Mouse (Mus musculus) midbrain, postnatal 0 days (tissue): ENCODE results near the gene Nlrc3. TPM values are rescaled to one million over a fixed set of nuclear protein-coding genes. Genes with fewer than 3 reads are reported as not detected.

Experiments used
- ATAC-seq: fragments of 200-750 bp; cut with Nextera tagmentation; 2 replicates; pipeline ENCODE4 v1.8.0; 2017; ENCODE audit warnings: moderate number of reproducible peaks, mild to moderate bottlenecking, moderate TSS enrichment, moderate library complexity; ENCODE audit not compliant: low FRiP score
- DNase-seq: peaks from one replicate; pipeline ENCODE4 v3.0.0-alpha.2; 2015; ENCODE audit warnings: low spot score
- H3K27ac ChIP-seq: fragments of 300-500 bp; sonication (generic); 2 replicates; pipeline ENCODE4 v1.5.1; 2014; ENCODE audit warnings: low read depth, mild to moderate bottlenecking, low read length, mixed read lengths
- H3K27me3 ChIP-seq: fragments of 300-500 bp; sonication (generic); 2 replicates; pipeline ENCODE4 v1.6.1; 2014; ENCODE audit warnings: low read length, control low read depth, mixed read lengths; ENCODE audit not compliant: insufficient read depth
- H3K36me3 ChIP-seq: fragments of 300-500 bp; sonication (generic); 2 replicates; pipeline ENCODE4 v1.6.1; 2014; ENCODE audit warnings: low read length, control low read depth, mixed read lengths; ENCODE audit not compliant: insufficient read depth
- H3K4me1 ChIP-seq: fragments of 300-500 bp; sonication (generic); 2 replicates; pipeline ENCODE4 v1.6.1; 2014; ENCODE audit warnings: mild to moderate bottlenecking, control low read depth, antibody characterized with exemption, low read length, mixed read lengths; ENCODE audit not compliant: insufficient read depth
- H3K4me2 ChIP-seq: fragments of 300-500 bp; sonication (generic); 2 replicates; pipeline ENCODE4 v1.6.1; 2014; ENCODE audit warnings: low read depth, mild to moderate bottlenecking, low read length, mixed read lengths; ENCODE audit not compliant: poor library complexity, severe bottlenecking
- H3K4me3 ChIP-seq: fragments of 300-500 bp; sonication (generic); 2 replicates; pipeline ENCODE4 v1.5.1; 2014; ENCODE audit warnings: low read depth, mild to moderate bottlenecking, low read length, moderate library complexity
- H3K9ac ChIP-seq: fragments of 300-500 bp; sonication (generic); replicated peaks from 2 replicates; pipeline ENCODE4 v1.6.1; 2014; ENCODE audit warnings: mild to moderate bottlenecking, low read length, moderate library complexity, mixed read lengths; ENCODE audit not compliant: poor library complexity, severe bottlenecking
- H3K9me3 ChIP-seq: fragments of 300-500 bp; sonication (generic); 2 replicates; pipeline ENCODE4 v1.6.1; 2016; ENCODE audit warnings: low read length, control low read depth
- CTCF ChIP-seq: IDR thresholded peaks from 2 replicates; pipeline ENCODE4 v1.5.1; 2016; ENCODE audit warnings: antibody characterized with exemption, mild to moderate bottlenecking
- WGBS: fragments of 180-500 bp; shearing (Covaris S2); extraction: QIAGEN DNeasy Blood & Tissue Kit; methylation state at CpG from one replicate; pipeline ENCODE4 v1.1.7; 2014; 5-methylcytosine and 5-hydroxymethylcytosine counted together
- polyA plus RNA-seq: library from polyadenylated mRNA; unstranded; fragments of >200 nt; fragmentation: Nextera tagmentation; extraction: Ambion mirVana; gene quantifications from 2 replicates; pipeline ENCODE4 v1.2.1, GENCODE M21; 2015
- total RNA-seq: library from RNA; depleted of rRNA; stranded (reverse); fragments of >200 nt; gene quantifications from 2 replicates; pipeline ENCODE4 v1.2.3, GENCODE M21; 2014

Gene Nlrc3
- total and polyA plus RNA-seq, 2 experiments from 2014 or later = 0.47 to 0.93 TPM

- Histone ChIP-seq H3K27me3 (no peaks in the 10 kb centered on the region), H3K36me3 (no peaks in the 10 kb centered on the region), H3K9me3 (no peaks in the 10 kb centered on the region), H3K27ac (no peak overlapping the region), H3K9ac (no peak overlapping the region), H3K4me1 (no peaks in the 10 kb centered on the region; the same call in 1 of the 2 replicates), H3K4me3 (no peak overlapping the region), H3K4me2 (no peak overlapping the region)
- DNase-seq (no peak), ATAC-seq (no peak)
- TF ChIP-seq CTCF = no peak
- WGBS = 92% methylated on average over 1 of the region's 1 CpGs
Measured at GRCm38 (mm10) chr16:3951141-3951540, 25.3 kb downstream of the Nlrc3 start.

- Histone ChIP-seq H3K27ac (no peak overlapping the region), H3K36me3 (peaks cover 67% of the 10 kb centered on the region), H3K4me1 (no peaks in the 10 kb centered on the region), H3K9me3 (no peaks in the 10 kb centered on the region), H3K4me3 (no peak overlapping the region), H3K9ac (no peak overlapping the region), H3K4me2 (no peak overlapping the region), H3K27me3 (no peaks in the 10 kb centered on the region)
- WGBS = 94% methylated on average over 4 of the region's 4 CpGs
- DNase-seq (no peak), ATAC-seq (no peak)
- no peak for TF ChIP-seq CTCF
Measured at GRCm38 (mm10) chr16:3934701-3935100, 41.7 kb downstream of the Nlrc3 start.

GRCm38 (mm10) chr16:3934091-3934490 is 42.3 kb downstream of the Nlrc3 start:
- Histone ChIP-seq H3K36me3 (peaks cover 70% of the 10 kb centered on the region), H3K27me3 (no peaks in the 10 kb centered on the region), H3K4me2 (no peak overlapping the region), H3K27ac (no peak overlapping the region), H3K9me3 (no peaks in the 10 kb centered on the region), H3K4me1 (no peaks in the 10 kb centered on the region), H3K4me3 (no peak overlapping the region), H3K9ac (no peak overlapping the region)
- no peak for DNase-seq
- no peak for ATAC-seq
- TF ChIP-seq CTCF = no peak
- WGBS = 97% methylated on average over 1 of the region's 1 CpGs

GRCm38 (mm10) chr16:3933536-3933935 is 42.9 kb downstream of the Nlrc3 start:
- no peak for TF ChIP-seq CTCF
- Histone ChIP-seq H3K9ac (no peak overlapping the region), H3K4me1 (no peaks in the 10 kb centered on the region), H3K4me3 (no peak overlapping the region), H3K36me3 (peaks cover 67% of the 10 kb centered on the region), H3K27ac (no peak overlapping the region), H3K27me3 (no peaks in the 10 kb centered on the region), H3K4me2 (no peak overlapping the region), H3K9me3 (no peaks in the 10 kb centered on the region)
- ATAC-seq (no peak), DNase-seq (no peak)
- 94% methylated on average over 6 of the region's 6 CpGs for WGBS

GRCm38 (mm10) chr16:3929151-3929550 is 47.3 kb downstream of the Nlrc3 start:
- Histone ChIP-seq H3K4me1 (no peaks in the 10 kb centered on the region), H3K4me2 (no peak overlapping the region), H3K27me3 (no peaks in the 10 kb centered on the region), H3K9me3 (no peaks in the 10 kb centered on the region), H3K27ac (no peak overlapping the region), H3K36me3 (peaks cover 54% of the 10 kb centered on the region), H3K9ac (no peak overlapping the region), H3K4me3 (no peak overlapping the region)
- 76% methylated on average over 7 of the region's 7 CpGs for WGBS
- DNase-seq = no peak
- no peak for TF ChIP-seq CTCF
- no peak for ATAC-seq

GRCm38 (mm10) chr16:3928582-3928981 is 47.9 kb downstream of the Nlrc3 start:
- ATAC-seq = no peak
- Histone ChIP-seq H3K27ac (no peak overlapping the region), H3K36me3 (peaks cover 54% of the 10 kb centered on the region), H3K27me3 (no peaks in the 10 kb centered on the region), H3K4me2 (no peak overlapping the region), H3K9ac (no peak overlapping the region), H3K4me3 (no peak overlapping the region), H3K4me1 (no peaks in the 10 kb centered on the region), H3K9me3 (no peaks in the 10 kb centered on the region)
- no peak for TF ChIP-seq CTCF
- 82% methylated on average over 1 of the region's 1 CpGs for WGBS
- no peak for DNase-seq
